Mouse (Mus musculus): Measurements from ENCODE around the gene Ramp1. TPM values are rescaled to one million over a fixed set of nuclear protein-coding genes. Genes with fewer than 3 reads are reported as not detected.

Ramp1 gene
- 2.9 and 16.0 TPM in 2 replicates for polyA plus RNA-seq (2012; ENCODE audit: insufficient read depth, low replicate concordance)

DNA sequence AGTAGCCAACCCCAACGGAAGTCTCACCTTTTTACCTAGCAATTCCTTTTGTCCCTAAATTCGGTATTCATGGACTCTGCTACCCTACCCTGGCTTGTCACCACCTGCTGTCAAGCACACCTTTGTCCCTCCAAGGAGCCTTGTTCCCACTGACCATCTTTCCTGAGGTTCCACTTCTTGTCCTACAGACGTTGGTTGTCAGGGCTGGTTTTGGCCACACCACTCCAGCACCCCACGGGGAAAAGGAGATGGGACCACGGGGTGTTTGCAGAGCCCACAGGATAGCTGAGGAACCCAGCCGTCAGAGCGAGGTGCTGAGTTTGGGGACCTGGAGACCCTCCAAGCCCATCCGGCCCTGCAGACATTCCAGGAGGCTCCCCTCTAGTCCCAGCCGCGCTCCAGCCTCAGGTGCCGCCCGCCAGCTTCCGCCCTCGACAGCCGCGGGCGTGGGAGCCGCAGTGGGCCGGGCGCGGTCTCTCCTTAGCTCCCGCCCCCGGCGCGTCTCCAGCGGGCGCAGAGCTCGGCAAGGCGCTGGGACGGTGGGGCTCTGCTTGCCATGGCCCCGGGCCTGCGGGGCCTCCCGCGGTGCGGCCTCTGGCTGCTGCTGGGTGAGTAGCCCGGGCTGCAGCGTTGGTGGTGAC lies at the start of gene Ramp1:
Gene Ramp1 (plus strand): TSS at position 290 of the 641 bp plus-strand sequence.
- H3K4me3 ChIP-seq (replicated peaks) = peak within 1 kb of the TSS; percentile 92

GRCm38 (mm10) chr1:91137036-91137435 lies 42.6 kb upstream of the Ramp1 start:
- Histone ChIP-seq H3K36me3 (replicated peaks; ENCODE audit: low read length) (peaks cover 3% of the 10 kb centered on the region), H3K9me3 (no peaks in the 10 kb centered on the region), H3K27me3 (replicated peaks) (peaks cover 2% of the 10 kb centered on the region), H3K4me1 (no peaks in the 10 kb centered on the region), H3K4me3 (replicated peaks) (no peak overlapping the region)
- TF ChIP-seq FLI1 (IDR thresholded peaks at IDR 0.05; ENCODE audit: low read length) (no peak), GATA1 (IDR thresholded peaks at IDR 0.05; ENCODE audit: borderline replicate concordance, low read length) (no peak)

More for the DNA sequence above, at the start of gene Ramp1:
- Histone ChIP-seq H3K36me3 (replicated peaks; ENCODE audit: low read length) (peaks cover 7% of the 10 kb centered on the region), H3K27me3 (replicated peaks) (peaks cover 40% of the 10 kb centered on the region), H3K4me1 (peaks cover 68% of the 10 kb centered on the region), H3K9me3 (peaks cover 4% of the 10 kb centered on the region)
- TF ChIP-seq FLI1 (IDR thresholded peaks at IDR 0.05; ENCODE audit: low read length) = no peak
- no peak for TF ChIP-seq GATA1 (IDR thresholded peaks at IDR 0.05; ENCODE audit: borderline replicate concordance, low read length)

- no peaks in the 10 kb centered on the region for H3K4me1 ChIP-seq
These were observed 34.8 kb upstream of the Ramp1 start, which contains the start of gene Rbm44 for GRCm38 (mm10) chr1:91144813-91145212. Gene Rbm44, plus strand, starts transcription at chr1:91145089.

GRCm38 (mm10) chr1:91151509-91151908 lies 28.1 kb upstream of the Ramp1 start:
- peaks cover 7% of the 10 kb centered on the region for H3K9me3 ChIP-seq
- H3K4me1 ChIP-seq = peaks cover 17% of the 10 kb centered on the region
- no peak overlapping the region for H3K4me3 ChIP-seq (replicated peaks)
- peaks cover 32% of the 10 kb centered on the region for H3K27me3 ChIP-seq (replicated peaks)
- TF ChIP-seq GATA1 (IDR thresholded peaks at IDR 0.05; ENCODE audit: borderline replicate concordance, low read length) (no peak), FLI1 (IDR thresholded peaks at IDR 0.05; ENCODE audit: low read length) (no peak)
- no peaks in the 10 kb centered on the region for H3K36me3 ChIP-seq (replicated peaks; ENCODE audit: low read length)

More at GRCm38 (mm10) chr1:91144813-91145212, 34.8 kb upstream of the Ramp1 start, which contains the start of gene Rbm44:
- TF ChIP-seq FLI1 (IDR thresholded peaks at IDR 0.05; ENCODE audit: low read length) (no peak), GATA1 (IDR thresholded peaks at IDR 0.05; ENCODE audit: borderline replicate concordance, low read length) (no peak)
- no peaks in the 10 kb centered on the region for H3K36me3 ChIP-seq (replicated peaks; ENCODE audit: low read length)
- no peak within 1 kb of the TSS for H3K4me3 ChIP-seq (replicated peaks)
- H3K9me3 ChIP-seq = peaks cover 5% of the 10 kb centered on the region
- H3K27me3 ChIP-seq (replicated peaks) = peaks cover 31% of the 10 kb centered on the region

GRCm38 (mm10) chr1:91166798-91167197 lies 12.8 kb upstream of the Ramp1 start:
- H3K9me3 ChIP-seq = peaks cover 4% of the 10 kb centered on the region
- TF ChIP-seq GATA1 (IDR thresholded peaks at IDR 0.05; ENCODE audit: borderline replicate concordance, low read length) (no peak), FLI1 (IDR thresholded peaks at IDR 0.05; ENCODE audit: low read length) (no peak)
- H3K36me3 ChIP-seq (replicated peaks; ENCODE audit: low read length) = no peaks in the 10 kb centered on the region
- H3K4me3 ChIP-seq (replicated peaks) = no peak overlapping the region
- peaks cover 10% of the 10 kb centered on the region for H3K4me1 ChIP-seq
- peaks cover 32% of the 10 kb centered on the region for H3K27me3 ChIP-seq (replicated peaks)

- H3K4me1 ChIP-seq = peaks cover 18% of the 10 kb centered on the region
- TF ChIP-seq GATA1 (IDR thresholded peaks at IDR 0.05; ENCODE audit: borderline replicate concordance, low read length) (no peak), FLI1 (IDR thresholded peaks at IDR 0.05; ENCODE audit: low read length) (no peak)
- no peaks in the 10 kb centered on the region for H3K36me3 ChIP-seq (replicated peaks; ENCODE audit: low read length)
- H3K9me3 ChIP-seq = peaks cover 9% of the 10 kb centered on the region
- peaks cover 31% of the 10 kb centered on the region for H3K27me3 ChIP-seq (replicated peaks)
- H3K4me3 ChIP-seq (replicated peaks) = no peak overlapping the region
These were observed 10.5 kb upstream of the Ramp1 start for GRCm38 (mm10) chr1:91169157-91169556.

- H3K27me3 ChIP-seq (replicated peaks) = peaks cover 32% of the 10 kb centered on the region
- peaks cover 9% of the 10 kb centered on the region for H3K9me3 ChIP-seq
- peaks cover 37% of the 10 kb centered on the region for H3K4me1 ChIP-seq
- no peak overlapping the region for H3K4me3 ChIP-seq (replicated peaks)
- TF ChIP-seq GATA1 (IDR thresholded peaks at IDR 0.05; ENCODE audit: borderline replicate concordance, low read length) (no peak), FLI1 (IDR thresholded peaks at IDR 0.05; ENCODE audit: low read length) (no peak)
- H3K36me3 ChIP-seq (replicated peaks; ENCODE audit: low read length) = no peaks in the 10 kb centered on the region
These were observed 4.8 kb upstream of the Ramp1 start for GRCm38 (mm10) chr1:91174796-91175195.

- H3K36me3 ChIP-seq (replicated peaks; ENCODE audit: low read length) = no peaks in the 10 kb centered on the region
These were observed 3.6 kb upstream of the Ramp1 start for GRCm38 (mm10) chr1:91176026-91176425.

DNA sequence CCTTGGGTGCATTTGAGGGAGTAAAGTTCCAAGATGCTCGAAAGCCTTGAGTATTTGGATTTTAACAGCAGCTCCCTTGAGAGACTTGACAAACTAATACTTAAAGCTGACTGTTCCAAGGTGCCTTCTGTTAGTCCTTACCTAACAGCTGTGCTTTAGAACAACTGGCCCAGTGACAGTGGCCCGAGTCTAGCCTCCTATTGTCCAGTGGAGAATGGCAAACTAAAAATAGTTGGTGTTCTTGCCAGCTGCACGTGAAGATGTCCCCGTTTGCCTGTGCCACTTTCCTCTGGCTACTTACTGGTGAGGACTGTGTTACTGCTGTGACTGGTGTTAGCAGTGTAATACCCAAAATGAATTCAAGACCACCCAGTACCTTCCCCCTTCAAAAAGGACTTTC lies 2.8 kb upstream of the Ramp1 start:
- H3K36me3 ChIP-seq (replicated peaks; ENCODE audit: low read length) = no peaks in the 10 kb centered on the region
- no peak for TF ChIP-seq GATA1 (IDR thresholded peaks at IDR 0.05; ENCODE audit: borderline replicate concordance, low read length)

More at GRCm38 (mm10) chr1:91176026-91176425, 3.6 kb upstream of the Ramp1 start:
- Histone ChIP-seq H3K4me3 (replicated peaks) (no peak overlapping the region), H3K9me3 (peaks cover 9% of the 10 kb centered on the region), H3K27me3 (replicated peaks) (peaks cover 41% of the 10 kb centered on the region), H3K4me1 (peaks cover 50% of the 10 kb centered on the region)
- TF ChIP-seq FLI1 (IDR thresholded peaks at IDR 0.05; ENCODE audit: low read length) = no peak
- no peak for TF ChIP-seq GATA1 (IDR thresholded peaks at IDR 0.05; ENCODE audit: borderline replicate concordance, low read length)

GRCm38 (mm10) chr1:91179086-91179485 lies 536 bp upstream of the Ramp1 start:
- H3K9me3 ChIP-seq = no peaks in the 10 kb centered on the region
- peaks cover 36% of the 10 kb centered on the region for H3K27me3 ChIP-seq (replicated peaks)
- TF ChIP-seq FLI1 (IDR thresholded peaks at IDR 0.05; ENCODE audit: low read length) (no peak), GATA1 (IDR thresholded peaks at IDR 0.05; ENCODE audit: borderline replicate concordance, low read length) (no peak)
- peaks cover under 1% of the 10 kb centered on the region for H3K36me3 ChIP-seq (replicated peaks; ENCODE audit: low read length)
- peaks cover 65% of the 10 kb centered on the region for H3K4me1 ChIP-seq
- peak overlapping the region; percentile 92 for H3K4me3 ChIP-seq (replicated peaks)

More for the DNA sequence above, 2.8 kb upstream of the Ramp1 start:
- Histone ChIP-seq H3K9me3 (peaks cover 4% of the 10 kb centered on the region), H3K4me1 (peaks cover 58% of the 10 kb centered on the region), H3K4me3 (replicated peaks) (peak overlapping the region; percentile 14), H3K27me3 (replicated peaks) (peaks cover 37% of the 10 kb centered on the region)
